Mouse (Mus musculus) embryonic fibroblast, embryonic 13.5 days (primary cell): ENCODE results near the gene Rac1.
"Not testable (repeated sequence)": the region's sequence is repeated elsewhere in the genome, so short reads cannot be mapped to it uniquely, and the experiment has no call there.

ENCODE experiments used
- CTCF ChIP-seq: IDR thresholded peaks from 2 replicates; pipeline ENCODE4 v1.5.1; 2011; ENCODE audit warnings: mild to moderate bottlenecking, control low read depth, low read length, moderate library complexity, borderline replicate concordance; ENCODE audit not compliant: insufficient read depth
- POLR2A ChIP-seq: IDR thresholded peaks from 2 replicates; pipeline ENCODE4 v1.6.1; 2011; ENCODE audit warnings: low read depth, mild to moderate bottlenecking, control low read depth, low read length, moderate library complexity

GRCm38 (mm10) chr5:143548922-143549321 is 21.1 kb upstream of the Rac1 start:
- not testable (repeated sequence) for TF ChIP-seq CTCF, POLR2A
